ENCODE assay signal across 11 mouse cellular contexts in the genomic region with DNA sequence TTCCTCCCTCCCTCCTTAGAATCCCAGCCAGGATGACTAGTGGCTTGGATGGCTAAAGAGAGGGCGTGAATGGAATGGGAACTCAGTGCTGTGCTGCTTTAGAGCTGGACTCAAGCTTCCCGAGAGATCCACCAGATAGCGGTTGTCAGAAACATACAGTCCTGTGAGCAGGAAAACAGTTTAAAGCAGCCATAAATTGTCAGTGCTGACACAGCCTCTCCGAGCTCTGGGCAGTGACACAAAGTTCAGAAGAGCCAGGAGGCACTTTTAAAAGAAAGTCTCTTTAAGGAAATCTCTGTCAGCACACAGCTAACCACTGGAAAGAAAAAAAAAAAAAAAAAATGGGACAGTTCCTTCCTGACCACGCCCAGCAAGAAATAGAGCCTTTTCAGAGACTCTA. TPM values are rescaled to one million over a fixed set of nuclear protein-coding genes. Genes with fewer than 3 reads are reported as not detected.
DNase-seq lines count a peak whose midpoint lies in the region; TF ChIP-seq lines count a peak whose summit lies in the region.
"Had no signal": no experiment of that assay in that cellular context is flagged by ENCODE, and none has a peak within 500 bp of the region (broad histone marks: within the 10 kb centered on the region; RNA-seq: fewer than 3 reads in every experiment).

No protein-coding gene starts in this region.

- H3K27ac ChIP-seq in left cerebral cortex, adult 2 months = peak overlapping the region; percentile 44; the same call in 1 of the 2 replicates
- H3K27ac ChIP-seq: liver, embryonic 13.5 days had no signal

- intact Hi-C loops in left cerebral cortex, adult 2 months (cut with DNase I) = loop anchor here (10.0 kb wide), 1 partner anchor 348 kb away; no protein-coding TSS in a partner anchor
- intact Hi-C loops in left cerebral cortex, postnatal 25 days (cut with DNase I) = loop anchor here (10.0 kb wide), 1 partner anchor 348 kb away; no protein-coding TSS in a partner anchor

- no peak for TF ChIP-seq CTCF in left cerebral cortex, adult 2 months (IDR thresholded peaks at IDR 0.05)

- no peak overlapping the region for H3K4me3 ChIP-seq in left cerebral cortex, adult 2 months
- H3K4me3 ChIP-seq: liver, embryonic 13.5 days had no signal

- DNase-seq in gastrocnemius, adult 18-20 months (ENCODE audit: low spot score) = peak; percentile 56
- DNase-seq in gastrocnemius, postnatal 10 days = no peak
- DNase-seq in left cerebral cortex, adult 2 months (ENCODE audit: extremely low spot score in 1 of 2, low spot score in 2 of 2) = no peak
- no peak for DNase-seq in left cerebral cortex, postnatal 25 days (ENCODE audit: low spot score in 2 of 2)
- DNase-seq in heart, postnatal 4 days = peak; percentile 16
- no peak for DNase-seq in right cerebral cortex, postnatal 10 days (ENCODE audit: low spot score in 2 of 2)
- DNase-seq in testis, postnatal 10 days (ENCODE audit: low spot score) = no peak
- DNase-seq in cerebellum, adult 18-20 months = no peak
- DNase-seq: cerebellum, postnatal 25 days; liver, embryonic 13.5 days; spleen, adult 18-20 months had no signal

RNA-seq across cellular contexts. Expression of a gene that starts 32.8 kb away (rescaled TPM):
- 10 to 100 TPM; 13.7 to 14.6 TPM for total RNA-seq in gastrocnemius, adult 18-20 months (2021)
- total RNA-seq in gastrocnemius, postnatal 10 days (2021) = 10 to 100 TPM in 1 of 2 experiments, 1 to 10 TPM in 1; 9.3 to 10.1 TPM
- total RNA-seq in left cerebral cortex, adult 2 months (2021) = 10 to 100 TPM; 19.4 to 20.1 TPM
- 10 to 100 TPM; 16.6 to 19.1 TPM for total RNA-seq in left cerebral cortex, postnatal 25 days (2021)
- 1 to 10 TPM; 7.2 to 8.3 TPM for total RNA-seq in heart, postnatal 4 days (2021)

Comparison
In these comparisons a context has a peak if more than half of its experiments do, and no peak if none do; other contexts are left out.
1. DNase-seq: peak in gastrocnemius, adult 18-20 months (single experiment) and heart, postnatal 4 days (single experiment); none in gastrocnemius, postnatal 10 days (single experiment), left cerebral cortex, adult 2 months (0 of 2), left cerebral cortex, postnatal 25 days (0 of 2), right cerebral cortex, postnatal 10 days (0 of 2), testis, postnatal 10 days (single experiment) and cerebellum, adult 18-20 months (0 of 2).